Mouse (Mus musculus): ENCODE measurements at regions not wholly inside any gene's neighbourhood (a gene's known extent, or its start where the extent isn't known, plus 50 kb on each side); places are given as distances from the start of the nearest gene placed in this dataset.

DNA sequence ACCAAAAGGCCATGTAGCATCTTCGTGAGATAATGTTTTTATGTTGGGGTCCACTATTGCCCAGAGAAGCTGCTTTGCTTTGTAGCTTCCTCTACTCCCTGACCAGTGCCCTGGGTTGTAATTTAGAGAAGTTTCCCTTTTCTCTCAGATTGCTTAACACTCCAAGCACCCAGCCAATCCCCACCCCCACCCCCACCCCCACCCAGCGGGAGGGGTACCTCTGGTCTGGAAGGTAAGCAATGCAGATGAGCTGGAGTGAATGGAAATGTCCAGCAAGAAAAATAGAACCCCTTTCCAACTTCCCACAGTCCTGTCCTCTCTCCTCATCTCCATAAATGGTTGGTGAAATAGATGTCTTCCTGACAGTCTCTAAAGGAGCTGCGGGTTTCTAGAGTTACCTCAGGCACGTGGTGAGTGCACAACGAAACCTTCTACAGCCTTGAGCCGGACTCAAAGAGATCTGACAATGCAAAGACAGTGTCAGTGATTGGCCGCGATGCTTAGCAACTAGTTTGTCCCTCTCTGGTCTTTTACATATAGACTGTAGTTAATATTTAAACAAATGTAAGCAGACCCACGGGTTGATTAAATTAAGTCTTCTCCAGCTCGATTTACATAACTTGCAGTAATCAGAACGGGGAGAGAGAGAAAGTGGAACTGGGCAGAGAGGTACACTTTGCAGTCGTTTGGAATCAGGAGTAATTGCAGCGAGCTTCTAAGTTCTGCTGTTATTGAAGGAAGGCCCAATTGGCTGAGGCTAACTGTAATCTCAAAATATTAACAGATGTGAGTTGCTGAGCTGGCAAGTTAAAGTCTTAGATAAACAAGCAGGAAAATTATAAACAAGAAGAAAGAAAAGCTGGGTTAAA is 121.7 kb upstream of the Dapk1 start:
- TF ChIP-seq GATA1 (IDR thresholded peaks at IDR 0.05; ENCODE audit: borderline replicate concordance, low read length) (no peak), FLI1 (IDR thresholded peaks at IDR 0.05; ENCODE audit: low read length) (no peak)

Measured in megakaryocyte, embryonic 14.5 days (primary cell).